Mouse (Mus musculus): ENCODE measurements around the gene 6430571L13Rik.

Gene 6430571L13Rik

GRCm38 (mm10) chr9:107340911-107341645 lies 676 bp downstream of the 6430571L13Rik start:
- DNase-seq = no peak

GRCm38 (mm10) chr9:107342201-107342709 lies 1.9 kb downstream of the 6430571L13Rik start:
- no peak for DNase-seq

GRCm38 (mm10) chr9:107343146-107343943 lies 2.9 kb downstream of the 6430571L13Rik start:
- no peak for DNase-seq

- no peak for DNase-seq
Measured at GRCm38 (mm10) chr9:107344027-107344426, 3.6 kb downstream of the 6430571L13Rik start.

GRCm38 (mm10) chr9:107346081-107346480 lies 5.7 kb downstream of the 6430571L13Rik start:
- DNase-seq = no peak

- no peak for DNase-seq
Measured at GRCm38 (mm10) chr9:107347586-107348183, 7.3 kb downstream of the 6430571L13Rik start.

- no peak for DNase-seq
Measured at GRCm38 (mm10) chr9:107349321-107349720, 8.9 kb downstream of the 6430571L13Rik start.

GRCm38 (mm10) chr9:107354826-107355225 lies 14.4 kb downstream of the 6430571L13Rik start:
- DNase-seq = peak; percentile 18

- peak; percentile 75 for DNase-seq
Measured at GRCm38 (mm10) chr9:107355870-107356765, 15.7 kb downstream of the 6430571L13Rik start.

- peak; percentile 82 for DNase-seq
Measured at GRCm38 (mm10) chr9:107357651-107358050, 17.2 kb downstream of the 6430571L13Rik start.

GRCm38 (mm10) chr9:107360989-107361388 lies 20.6 kb downstream of the 6430571L13Rik start:
- DNase-seq = no peak

GRCm38 (mm10) chr9:107366644-107367043 lies 26.2 kb downstream of the 6430571L13Rik start:
- DNase-seq = peak; percentile 68

GRCm38 (mm10) chr9:107368302-107368701 lies 27.9 kb downstream of the 6430571L13Rik start:
- DNase-seq = no peak

GRCm38 (mm10) chr9:107369270-107370105 lies 29.1 kb downstream of the 6430571L13Rik start:
- no peak for DNase-seq

- DNase-seq = no peak
Measured at GRCm38 (mm10) chr9:107370106-107370463, 29.7 kb downstream of the 6430571L13Rik start.

GRCm38 (mm10) chr9:107372441-107372840 lies 32.0 kb downstream of the 6430571L13Rik start:
- no peak for DNase-seq

- peak; percentile 18 for DNase-seq
Measured at GRCm38 (mm10) chr9:107374623-107375022, 34.2 kb downstream of the 6430571L13Rik start.

- no peak for DNase-seq
Measured at GRCm38 (mm10) chr9:107375451-107375850, 35.0 kb downstream of the 6430571L13Rik start.

- no peak for DNase-seq
Measured at GRCm38 (mm10) chr9:107377961-107378512, 37.6 kb downstream of the 6430571L13Rik start.

- DNase-seq = peak; percentile 18
Measured at GRCm38 (mm10) chr9:107381723-107382122, 41.3 kb downstream of the 6430571L13Rik start.

- no peak for DNase-seq
Measured at GRCm38 (mm10) chr9:107384396-107384795, 44.0 kb downstream of the 6430571L13Rik start.
